Mouse (Mus musculus): ENCODE measurements at regions not wholly inside any gene's neighbourhood (a gene's known extent, or its start where the extent isn't known, plus 50 kb on each side); places are given as distances from the start of the nearest gene placed in this dataset.

GRCm38 (mm10) chr17:82636459-82637189 is 578.5 kb upstream of the Pkdcc start:
- TF ChIP-seq CTCF (IDR thresholded peaks at IDR 0.05; ENCODE audit: borderline replicate concordance, extremely low read depth, insufficient read depth, insufficient read length): no peak
- TF ChIP-seq POLR2A (IDR thresholded peaks at IDR 0.05; ENCODE audit: borderline replicate concordance, extremely low read depth, insufficient read depth, insufficient read length, poor library complexity, severe bottlenecking): no peak
